Mouse (Mus musculus): Measurements from ENCODE around the gene Tmf1. TPM values are rescaled to one million over a fixed set of nuclear protein-coding genes. Genes with fewer than 3 reads are reported as not detected.
A peak's percentile ranks its signal among the peaks of the same experiment; 100 is the strongest.

The Tmf1 gene
- total RNA-seq (2014; rRNA removed; ENCODE audit: low replicate concordance) (8.1 and 12.8 TPM in 2 replicates), polyA plus RNA-seq (2015; fragmentation: Nextera tagmentation; extraction: Ambion mirVana) (27.2 and 29.1 TPM in 2 replicates)

DNA sequence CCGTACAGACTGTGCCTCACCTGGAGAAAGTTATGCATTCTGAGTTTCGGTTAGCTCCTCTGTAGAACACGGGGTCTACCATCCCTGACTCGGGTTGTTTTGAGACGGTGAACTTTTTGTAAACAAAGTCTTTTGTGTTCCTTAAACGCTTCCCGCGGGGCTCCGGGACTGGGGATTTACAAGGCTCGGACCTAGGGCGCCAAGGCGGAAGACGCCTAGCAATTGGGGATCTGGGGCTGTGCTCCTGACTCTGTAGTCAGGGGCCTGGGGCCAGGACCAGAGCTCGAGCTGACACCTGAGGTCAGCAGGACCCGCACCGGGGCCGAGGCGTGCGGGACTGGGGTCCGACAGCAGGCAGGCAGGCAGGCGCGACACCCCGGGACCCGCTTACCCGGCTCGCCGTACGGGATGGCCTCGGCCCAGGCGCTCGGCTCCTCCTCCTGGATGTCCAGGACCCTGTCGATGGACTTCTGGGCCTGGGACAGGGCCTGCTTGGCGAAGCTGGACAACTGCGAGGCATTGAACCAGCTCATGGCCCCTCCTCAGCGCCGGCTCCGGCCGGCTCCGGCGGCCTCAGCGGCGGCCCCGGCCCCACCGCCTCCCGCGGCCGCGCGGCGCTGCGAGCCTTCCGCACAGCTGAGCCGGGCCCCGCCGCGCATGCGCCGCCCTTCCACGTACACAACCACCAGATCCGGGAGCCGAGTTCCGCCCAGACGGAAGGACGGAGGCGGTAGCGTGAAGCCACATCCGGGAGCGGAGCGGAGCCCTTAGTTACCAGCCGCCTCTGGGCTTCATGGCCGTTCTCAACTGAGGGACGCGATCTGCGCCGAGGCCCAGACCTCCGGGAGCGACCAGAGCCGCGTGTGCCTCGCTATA is at the start of gene Tmf1:
TSS of gene Tmf1 (minus strand) at position 632 of the 876 bp plus-strand sequence.
- WGBS: under 1% methylated on average over 78 of the region's 80 CpGs
- ATAC-seq (ENCODE audit: insufficient read depth, low read depth) (peak; percentile 97), DNase-seq (ENCODE audit: low spot score) (peak; percentile 93)

DNA sequence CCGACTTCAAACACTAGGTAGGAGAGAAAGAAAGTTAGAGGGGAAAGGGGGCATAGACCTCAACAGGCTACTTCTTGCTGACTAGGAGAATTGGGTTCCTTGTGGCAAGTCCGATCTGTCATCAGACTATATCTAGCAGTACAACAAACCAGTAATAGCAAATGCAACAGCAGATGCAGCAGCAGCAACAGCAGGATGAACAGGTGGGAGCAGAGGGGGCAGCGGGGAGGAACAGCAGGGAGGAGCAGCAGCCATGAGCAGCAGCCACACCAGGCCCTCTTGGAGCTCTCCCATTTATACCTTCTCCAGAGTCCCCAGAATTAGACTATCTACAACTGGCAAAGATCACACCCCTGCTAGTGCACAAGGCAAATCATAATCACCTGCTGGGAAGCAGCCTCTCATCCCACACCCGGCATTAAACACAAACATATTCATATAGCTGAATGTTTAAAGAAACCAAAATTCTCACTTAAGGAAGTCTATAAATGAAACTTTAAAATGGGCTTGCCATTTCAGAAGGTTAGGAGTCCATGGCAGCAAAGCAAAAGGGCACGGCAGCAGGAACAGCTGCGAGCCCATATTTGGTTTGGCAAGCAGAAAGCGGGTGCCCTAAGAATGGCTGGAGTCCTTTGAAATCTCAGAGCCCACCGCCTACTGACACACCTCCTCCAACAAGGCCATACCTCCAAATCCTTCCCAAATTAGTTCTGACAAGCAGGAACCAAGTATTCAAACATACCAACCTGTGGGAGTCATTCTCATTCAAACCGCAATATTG is 48.3 kb upstream of the Tmf1 start:
- no peak for ATAC-seq (ENCODE audit: insufficient read depth, low read depth)
- no peak overlapping the region for H3K4me3 ChIP-seq (ENCODE audit: low read depth, low read length)
- TF ChIP-seq CTCF (IDR thresholded peaks at IDR 0.05; ENCODE audit: low read depth): no peak
- no peak for TF ChIP-seq EP300 (IDR thresholded peaks at IDR 0.05; ENCODE audit: low read depth)
- no peak for DNase-seq (ENCODE audit: low spot score)
- H3K27me3 ChIP-seq (ENCODE audit: control insufficient read depth, insufficient read depth, low read length): no peaks in the 10 kb centered on the region
- peaks cover 31% of the 10 kb centered on the region for H3K36me3 ChIP-seq (replicated peaks; ENCODE audit: control insufficient read depth, insufficient read depth, low read length)
- WGBS: 97% methylated on average over 9 of the region's 9 CpGs
- no peaks in the 10 kb centered on the region for H3K9me3 ChIP-seq (replicated peaks; ENCODE audit: control insufficient read depth, low read length)
- H3K4me2 ChIP-seq (ENCODE audit: low read depth, low read length): no peak overlapping the region
- no peak overlapping the region for H3K27ac ChIP-seq (ENCODE audit: low read depth)
- peaks cover 15% of the 10 kb centered on the region for H3K4me1 ChIP-seq (ENCODE audit: control insufficient read depth, insufficient read depth)
- H3K9ac ChIP-seq (replicated peaks; ENCODE audit: low read depth, low read length): no peak overlapping the region

More for the DNA sequence above, at the start of gene Tmf1:
- H3K36me3 ChIP-seq (replicated peaks; ENCODE audit: control insufficient read depth, insufficient read depth, low read length): peaks cover 19% of the 10 kb centered on the region; the same call in 1 of the 2 replicates
- no peaks in the 10 kb centered on the region for H3K9me3 ChIP-seq (replicated peaks; ENCODE audit: control insufficient read depth, low read length)
- H3K9ac ChIP-seq (replicated peaks; ENCODE audit: low read depth, low read length): peak within 1 kb of the TSS; percentile 96
- peak within 1 kb of the TSS; percentile 89 for H3K27ac ChIP-seq (ENCODE audit: low read depth)
- peaks cover 13% of the 10 kb centered on the region for H3K4me1 ChIP-seq (ENCODE audit: control insufficient read depth, insufficient read depth)
- peak within 1 kb of the TSS; percentile 91 for H3K4me3 ChIP-seq (ENCODE audit: low read depth, low read length)
- TF ChIP-seq CTCF (IDR thresholded peaks at IDR 0.05; ENCODE audit: low read depth) (no peak), EP300 (IDR thresholded peaks at IDR 0.05; ENCODE audit: low read depth) (no peak; the same call in 1 of the 2 replicates)
- H3K27me3 ChIP-seq (ENCODE audit: control insufficient read depth, insufficient read depth, low read length): no peaks in the 10 kb centered on the region
- H3K4me2 ChIP-seq (ENCODE audit: low read depth, low read length): peak within 1 kb of the TSS; percentile 68

DNA sequence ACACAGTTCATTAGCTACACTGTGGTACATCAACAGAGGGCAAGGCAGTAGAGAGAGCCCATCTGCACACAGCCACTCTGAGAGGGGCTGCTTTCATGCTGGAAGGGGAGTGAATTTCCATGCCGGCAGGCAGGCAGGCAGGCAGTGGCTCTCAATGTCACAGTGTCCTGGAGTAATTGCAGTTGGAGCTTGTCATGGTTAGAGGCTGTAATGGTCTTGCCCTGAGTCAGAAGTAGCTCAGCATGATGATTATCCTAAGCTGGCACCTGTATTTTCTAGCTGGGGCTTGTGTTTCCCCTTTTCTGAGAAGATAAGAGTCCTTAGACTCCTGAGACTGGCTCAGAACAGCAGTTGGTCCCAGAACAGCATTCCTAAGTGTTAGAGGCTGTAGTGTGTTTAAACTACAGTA is 47.2 kb upstream of the Tmf1 start:
- no peak overlapping the region for H3K4me2 ChIP-seq (ENCODE audit: low read depth, low read length)
- no peak overlapping the region for H3K9ac ChIP-seq (replicated peaks; ENCODE audit: low read depth, low read length)
- peak overlapping the region; percentile 77 for H3K27ac ChIP-seq (ENCODE audit: low read depth)
- no peaks in the 10 kb centered on the region for H3K9me3 ChIP-seq (replicated peaks; ENCODE audit: control insufficient read depth, low read length)
- WGBS: 11% methylated on average over 1 of the region's 1 CpGs
- peaks cover 27% of the 10 kb centered on the region for H3K4me1 ChIP-seq (ENCODE audit: control insufficient read depth, insufficient read depth)
- H3K27me3 ChIP-seq (ENCODE audit: control insufficient read depth, insufficient read depth, low read length): no peaks in the 10 kb centered on the region
- no peak overlapping the region for H3K4me3 ChIP-seq (ENCODE audit: low read depth, low read length)
- peak; percentile 31 for DNase-seq (ENCODE audit: low spot score)
- no peak for TF ChIP-seq CTCF (IDR thresholded peaks at IDR 0.05; ENCODE audit: low read depth)
- TF ChIP-seq EP300 (IDR thresholded peaks at IDR 0.05; ENCODE audit: low read depth): no peak
- peaks cover 21% of the 10 kb centered on the region for H3K36me3 ChIP-seq (replicated peaks; ENCODE audit: control insufficient read depth, insufficient read depth, low read length)
- ATAC-seq (ENCODE audit: insufficient read depth, low read depth): peak; percentile 56

DNA sequence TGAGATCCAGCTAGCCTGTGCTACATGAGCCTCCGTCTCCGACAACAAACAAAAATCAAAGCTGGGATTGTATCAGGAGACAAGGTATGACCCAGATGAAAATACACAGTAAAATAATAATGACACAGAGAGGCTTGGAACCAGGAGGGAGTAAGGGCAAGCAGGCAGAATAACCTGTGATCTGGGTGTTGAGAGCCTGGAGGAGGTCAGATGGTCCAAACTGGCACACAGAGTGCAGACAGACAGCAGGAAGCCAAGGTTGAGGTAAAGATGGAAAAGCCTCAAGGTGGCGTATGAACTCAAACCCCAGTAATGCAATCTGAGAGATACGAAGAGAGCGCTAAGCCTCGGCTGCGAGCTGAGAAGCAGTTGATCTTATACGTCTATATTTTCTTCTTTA is 45.6 kb upstream of the Tmf1 start:
- Histone ChIP-seq H3K36me3 (replicated peaks; ENCODE audit: control insufficient read depth, insufficient read depth, low read length) (peaks cover 8% of the 10 kb centered on the region), H3K9ac (replicated peaks; ENCODE audit: low read depth, low read length) (no peak overlapping the region), H3K4me1 (ENCODE audit: control insufficient read depth, insufficient read depth) (peaks cover 27% of the 10 kb centered on the region), H3K27me3 (ENCODE audit: control insufficient read depth, insufficient read depth, low read length) (no peaks in the 10 kb centered on the region), H3K9me3 (replicated peaks; ENCODE audit: control insufficient read depth, low read length) (no peaks in the 10 kb centered on the region), H3K27ac (ENCODE audit: low read depth) (no peak overlapping the region), H3K4me3 (ENCODE audit: low read depth, low read length) (no peak overlapping the region), H3K4me2 (ENCODE audit: low read depth, low read length) (no peak overlapping the region)
- ATAC-seq (ENCODE audit: insufficient read depth, low read depth): no peak
- TF ChIP-seq CTCF (IDR thresholded peaks at IDR 0.05; ENCODE audit: low read depth) (no peak), EP300 (IDR thresholded peaks at IDR 0.05; ENCODE audit: low read depth) (no peak)
- no peak for DNase-seq (ENCODE audit: low spot score)
- WGBS: 89% methylated on average over 8 of the region's 8 CpGs

DNA sequence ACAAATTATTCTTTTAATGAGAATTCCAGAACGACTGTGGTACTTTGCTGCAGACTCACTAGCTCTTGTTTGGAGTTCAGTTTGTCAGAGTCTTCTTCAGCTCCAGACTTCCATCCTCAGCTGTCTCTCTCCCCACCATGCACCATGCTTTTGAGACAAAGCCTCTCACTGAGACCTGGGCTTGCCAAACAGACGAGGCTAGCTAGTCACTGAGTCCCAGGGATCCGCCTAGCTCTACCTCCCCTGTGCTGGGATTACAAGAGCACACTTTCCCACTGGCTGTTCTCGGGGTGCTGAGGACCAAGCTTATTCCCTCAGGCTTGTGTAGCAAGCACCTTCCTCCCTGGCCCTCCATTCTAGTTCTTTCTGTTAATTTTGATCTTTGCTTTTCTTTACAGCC is 44.6 kb upstream of the Tmf1 start:
- no peaks in the 10 kb centered on the region for H3K27me3 ChIP-seq (ENCODE audit: control insufficient read depth, insufficient read depth, low read length)
- no peak overlapping the region for H3K9ac ChIP-seq (replicated peaks; ENCODE audit: low read depth, low read length)
- H3K4me2 ChIP-seq (ENCODE audit: low read depth, low read length): peak overlapping the region; percentile 13; the same call in 1 of the 2 replicates
- TF ChIP-seq EP300 (IDR thresholded peaks at IDR 0.05; ENCODE audit: low read depth): no peak
- TF ChIP-seq CTCF (IDR thresholded peaks at IDR 0.05; ENCODE audit: low read depth): no peak
- H3K36me3 ChIP-seq (replicated peaks; ENCODE audit: control insufficient read depth, insufficient read depth, low read length): peaks cover 6% of the 10 kb centered on the region; the same call in 1 of the 2 replicates
- peaks cover 27% of the 10 kb centered on the region for H3K4me1 ChIP-seq (ENCODE audit: control insufficient read depth, insufficient read depth)
- H3K9me3 ChIP-seq (replicated peaks; ENCODE audit: control insufficient read depth, low read length): no peaks in the 10 kb centered on the region
- ATAC-seq (ENCODE audit: insufficient read depth, low read depth): no peak
- DNase-seq (ENCODE audit: low spot score): no peak
- peak overlapping the region; percentile 75 for H3K27ac ChIP-seq (ENCODE audit: low read depth)
- WGBS: 66% methylated on average over 4 of the region's 4 CpGs
- H3K4me3 ChIP-seq (ENCODE audit: low read depth, low read length): no peak overlapping the region
